ENCODE assay signal across 14 mouse cellular contexts in the genomic region with DNA sequence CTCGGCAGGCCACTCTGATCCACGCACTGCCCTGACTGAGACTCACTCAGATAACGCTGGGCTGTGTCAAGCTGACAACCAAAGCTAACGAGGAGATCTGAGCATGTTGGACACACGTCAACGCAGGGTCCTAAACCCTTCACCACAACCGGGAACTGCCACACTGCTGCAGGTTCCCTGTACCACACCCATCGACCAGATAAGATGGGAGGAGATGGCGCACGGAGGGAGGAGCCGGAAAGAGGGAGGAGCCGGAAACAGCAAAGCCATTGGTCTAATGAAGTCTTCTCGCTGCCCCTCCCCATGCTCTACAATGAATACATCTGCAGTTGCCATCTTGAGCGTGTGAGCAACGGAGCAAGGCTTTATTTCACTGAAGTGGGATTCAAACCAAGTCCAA.
DNase-seq lines count a peak whose midpoint lies in the region; ATAC-seq and TF ChIP-seq lines count a peak whose summit lies in the region.
"Had no signal": no experiment of that assay in that cellular context is flagged by ENCODE, and none has a peak within 500 bp of the region (broad histone marks: within the 10 kb centered on the region; RNA-seq: fewer than 3 reads in every experiment).

No protein-coding gene starts in this region.

- no peak overlapping the region for H3K4me3 ChIP-seq in liver, embryonic 14.5 days (ENCODE audit: insufficient read depth in 1 of 2, low read depth in 2 of 2, low read length in 2 of 2)
- H3K4me3 ChIP-seq: forebrain, embryonic 13.5 days; heart, adult 2 months; lung, embryonic 15.5 days; megakaryocyte, embryonic 14.5 days had no signal

- peak; percentile 62 for DNase-seq in cerebellum, adult 9-11 months
- no peak for DNase-seq in cerebellum, postnatal 4 days (ENCODE audit: low spot score in 2 of 2)
- DNase-seq in A20 (ENCODE audit: low read depth, low spot score) (peak; percentile 6), WW6 (ENCODE audit: low read depth, low spot score) (peak; percentile 70)
- DNase-seq in liver, embryonic 14.5 days (ENCODE audit: low read depth in 3 of 3, low spot score in 3 of 3), result peak in 2 of 3 experiments; percentile 22 to 35
- DNase-seq in kidney, postnatal 36 days, result no peak
- DNase-seq in left cerebral cortex, adult 11 months (ENCODE audit: low spot score), result no peak
- DNase-seq: cerebellum, postnatal 36 days; heart, adult 2 months had no signal

- H3K9ac ChIP-seq in liver, embryonic 14.5 days (replicated peaks), result no peak overlapping the region
- H3K9ac ChIP-seq: forebrain, embryonic 13.5 days; lung, embryonic 15.5 days had no signal

- TF ChIP-seq CTCF in liver, embryonic 14.5 days (IDR thresholded peaks at IDR 0.05; ENCODE audit: low read depth), result no peak

- peak overlapping the region; percentile 33 for H3K4me2 ChIP-seq in liver, embryonic 14.5 days (ENCODE audit: low read depth)
- H3K4me2 ChIP-seq: forebrain, embryonic 13.5 days; lung, embryonic 15.5 days had no signal

- WGBS in liver, embryonic 14.5 days (ENCODE audit: insufficient replicate concordance), result 17% methylated on average over 15 of the region's 15 CpGs

- H3K27ac ChIP-seq in liver, embryonic 14.5 days, result no peak overlapping the region
- H3K27ac ChIP-seq: forebrain, embryonic 13.5 days; heart, adult 2 months; hindbrain, postnatal 0 days; lung, embryonic 15.5 days had no signal

- ATAC-seq in liver, embryonic 14.5 days (ENCODE audit: insufficient read depth), result peak; percentile 62
- ATAC-seq in CD4-positive, CD25-positive, alpha-beta regulatory T cell, adult 4 months, result no peak
- ATAC-seq: forebrain, embryonic 13.5 days; hindbrain, postnatal 0 days had no signal

- no peaks in the 10 kb centered on the region for H3K9me3 ChIP-seq in liver, embryonic 14.5 days (ENCODE audit: control insufficient read depth, low read length)
- H3K9me3 ChIP-seq: forebrain, embryonic 13.5 days; lung, embryonic 15.5 days; megakaryocyte, embryonic 14.5 days had no signal

- no peak for TF ChIP-seq EP300 in liver, embryonic 14.5 days (IDR thresholded peaks at IDR 0.05; ENCODE audit: low read depth)

- no peaks in the 10 kb centered on the region for H3K36me3 ChIP-seq in liver, embryonic 14.5 days (replicated peaks; ENCODE audit: control insufficient read depth, insufficient read depth, low read depth)
- H3K36me3 ChIP-seq: lung, embryonic 15.5 days had no signal

- H3K27me3 ChIP-seq in liver, embryonic 14.5 days (ENCODE audit: control insufficient read depth, insufficient read depth, low read length), result no peaks in the 10 kb centered on the region

- H3K4me1 ChIP-seq in liver, embryonic 14.5 days (replicated peaks; ENCODE audit: control insufficient read depth in 2 of 2, insufficient read depth in 2 of 2, low read length in 1 of 2), result peaks cover 4 to 6% of the 10 kb centered on the region in 2 experiments; a peak in 3 of 4 replicates

Comparison
In these comparisons a context has a peak if more than half of its experiments do, and no peak if none do; other contexts are left out.
1. DNase-seq: peak in cerebellum, adult 9-11 months (single experiment), A20 (single experiment), WW6 (single experiment) and liver, embryonic 14.5 days (2 of 3); none in cerebellum, postnatal 4 days (0 of 2), kidney, postnatal 36 days (0 of 2) and left cerebral cortex, adult 11 months (single experiment).